Mouse (Mus musculus): ENCODE measurements around the gene Col27a1. TPM values are rescaled to one million over a fixed set of nuclear protein-coding genes. Genes with fewer than 3 reads are reported as not detected.
"Not testable (repeated sequence)": the region's sequence is repeated elsewhere in the genome, so short reads cannot be mapped to it uniquely, and the experiment has no call there.

Col27a1 gene
- polyA plus RNA-seq, 1 experiment from 2014 or later, result 4.2 TPM

DNA sequence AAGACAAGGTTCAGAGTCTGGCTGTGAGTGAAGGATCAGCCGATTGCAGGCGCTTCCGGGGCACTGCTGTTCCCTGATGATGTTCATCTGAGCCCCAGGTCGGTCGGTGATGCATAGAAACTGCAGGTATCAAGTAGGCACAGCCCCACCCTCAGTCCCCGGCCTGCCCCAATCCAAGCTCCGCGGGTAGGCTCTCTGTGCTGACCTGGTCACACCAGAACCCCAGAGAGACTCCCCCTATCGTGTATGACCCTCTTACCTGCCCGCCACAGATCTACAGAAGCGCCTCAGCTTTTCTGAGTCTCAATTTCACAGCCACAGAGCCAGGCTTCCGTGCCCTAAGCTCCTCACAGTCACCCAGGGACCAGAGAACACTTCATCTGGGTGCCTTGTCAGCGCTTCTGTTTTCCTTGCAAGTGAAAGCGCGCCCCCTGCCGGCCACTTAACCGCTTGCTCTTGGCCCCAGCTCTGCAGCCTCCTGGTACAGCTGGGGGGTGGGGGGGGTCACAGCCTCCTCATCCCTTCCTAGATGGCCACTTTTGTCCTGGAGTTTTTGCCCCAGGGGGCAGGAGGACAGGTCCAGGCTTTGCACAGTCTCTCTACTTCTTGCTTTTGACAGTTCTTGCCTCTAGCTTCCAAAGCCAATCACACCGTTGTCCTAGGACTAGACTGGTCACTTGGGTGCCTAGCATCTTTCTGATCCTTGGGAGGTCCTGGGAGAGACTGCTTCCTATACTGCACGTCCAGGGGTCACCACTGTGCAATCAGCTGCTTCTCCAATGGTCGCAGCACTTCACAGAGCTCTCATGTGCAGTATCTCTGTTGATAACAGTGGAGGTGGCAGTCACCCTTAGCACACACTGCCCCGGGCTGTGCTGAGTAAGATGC lies 93.6 kb downstream of the Col27a1 start:
- H3K9ac ChIP-seq (ENCODE audit: low read length), result no peak overlapping the region
- H3K9me3 ChIP-seq (ENCODE audit: control insufficient read depth, low read length), result no peaks in the 10 kb centered on the region
- no peak overlapping the region for H3K27ac ChIP-seq (replicated peaks in 1 of 2; ENCODE audit: control insufficient read depth in 1 of 2, insufficient read depth in 1 of 2, low read depth in 2 of 2, low read length in 2 of 2)
- 0 out of 2 replicates have a peak, but pooled peaks cover 2% of the 10 kb centered on the region for H3K36me3 ChIP-seq (ENCODE audit: control insufficient read depth, insufficient read depth, low read length)
- 0 out of 2 replicates have a peak, but pooled peaks have one; percentile 28 for ATAC-seq (ENCODE audit: insufficient number of reproducible peaks, insufficient read depth, low FRiP score, low read depth)
- WGBS, result 27% methylated on average over 21 of the region's 21 CpGs
- H3K4me1 ChIP-seq (ENCODE audit: control insufficient read depth in 2 of 2, insufficient read depth in 2 of 2, low read length in 2 of 2), result peaks cover 8 to 18% of the 10 kb centered on the region in 2 experiments
- no peak overlapping the region for H3K4me3 ChIP-seq (ENCODE audit: control insufficient read depth in 1 of 2, insufficient read depth in 1 of 2, low read depth in 1 of 2, low read length in 2 of 2)
- H3K27me3 ChIP-seq (ENCODE audit: control insufficient read depth, insufficient read depth, low read length), result 0 out of 2 replicates have a peak, but pooled peaks cover 3% of the 10 kb centered on the region
- no peak overlapping the region for H3K4me2 ChIP-seq (ENCODE audit: low read length)

DNA sequence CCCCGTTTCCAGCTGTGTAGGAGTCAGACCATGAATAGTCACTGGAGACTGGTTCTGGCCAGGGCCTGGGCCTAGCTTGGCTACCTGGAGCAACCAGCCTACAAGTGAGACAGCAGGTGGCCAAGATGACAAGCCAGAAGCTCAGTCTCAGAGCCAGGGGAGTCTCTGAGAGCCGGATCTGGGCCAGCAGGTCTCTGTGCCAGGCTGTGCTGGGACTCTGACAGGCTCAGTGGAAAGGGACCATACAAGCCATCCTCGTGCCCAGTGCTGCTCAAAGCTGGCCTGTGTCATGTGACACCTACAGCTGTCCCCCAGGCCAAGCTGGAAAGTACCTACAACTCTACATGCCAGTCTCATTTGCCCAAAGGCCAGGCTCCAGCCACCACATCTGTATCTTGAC lies 94.5 kb downstream of the Col27a1 start:
- Histone ChIP-seq H3K36me3 (ENCODE audit: control insufficient read depth, insufficient read depth, low read length) (0 out of 2 replicates have a peak, but pooled peaks cover 2% of the 10 kb centered on the region), H3K9ac (ENCODE audit: low read length) (no peak overlapping the region), H3K4me1 (ENCODE audit: control insufficient read depth in 2 of 2, insufficient read depth in 2 of 2, low read length in 2 of 2) (peaks cover 8 to 18% of the 10 kb centered on the region in 2 experiments), H3K4me2 (ENCODE audit: low read length) (no peak overlapping the region), H3K27ac (replicated peaks in 1 of 2; ENCODE audit: control insufficient read depth in 1 of 2, insufficient read depth in 1 of 2, low read depth in 2 of 2, low read length in 2 of 2) (no peak overlapping the region), H3K9me3 (ENCODE audit: control insufficient read depth, low read length) (no peaks in the 10 kb centered on the region), H3K27me3 (ENCODE audit: control insufficient read depth, insufficient read depth, low read length) (0 out of 2 replicates have a peak, but pooled peaks cover 3% of the 10 kb centered on the region), H3K4me3 (ENCODE audit: control insufficient read depth in 1 of 2, insufficient read depth in 1 of 2, low read depth in 1 of 2, low read length in 2 of 2) (no peak overlapping the region)
- 63% methylated on average over 3 of the region's 3 CpGs for WGBS
- no peak for ATAC-seq (ENCODE audit: insufficient number of reproducible peaks, insufficient read depth, low FRiP score, low read depth)

DNA sequence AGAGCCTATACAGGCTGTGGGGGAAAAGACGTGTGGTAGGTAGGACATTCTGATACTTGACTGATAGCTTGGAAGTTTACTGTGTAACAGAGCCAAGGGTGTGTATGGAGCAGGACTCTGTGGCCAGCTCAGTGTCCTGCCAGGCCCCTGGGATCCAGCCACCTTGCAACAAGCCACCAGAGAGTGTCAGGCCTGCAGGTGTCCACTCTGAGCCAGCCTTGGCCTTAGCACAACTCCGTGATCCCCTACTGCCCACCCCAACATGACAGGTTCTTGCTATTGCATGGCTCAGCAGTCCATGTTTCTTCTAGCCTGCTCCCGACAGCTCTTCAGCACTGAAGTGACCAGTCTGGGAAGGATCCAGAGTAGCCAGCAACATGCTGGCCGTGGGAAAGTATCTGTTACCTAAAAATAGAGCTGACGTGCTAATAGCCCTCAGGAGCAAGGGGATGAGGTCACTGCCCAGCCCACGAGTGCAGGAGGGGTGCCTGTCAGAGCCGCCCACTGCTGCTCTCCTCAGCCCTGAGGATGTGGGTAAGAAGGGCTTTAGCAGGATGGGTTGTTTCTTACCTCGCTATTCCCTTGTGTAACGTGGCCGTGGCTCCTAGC lies 96.5 kb downstream of the Col27a1 start:
- Histone ChIP-seq H3K9me3 (ENCODE audit: control insufficient read depth, low read length) (no peaks in the 10 kb centered on the region), H3K9ac (ENCODE audit: low read length) (peak overlapping the region; percentile 25), H3K4me3 (ENCODE audit: control insufficient read depth in 1 of 2, insufficient read depth in 1 of 2, low read depth in 1 of 2, low read length in 2 of 2) (no peak overlapping the region), H3K4me2 (ENCODE audit: low read length) (no peak overlapping the region), H3K4me1 (ENCODE audit: control insufficient read depth in 2 of 2, insufficient read depth in 2 of 2, low read length in 2 of 2) (peaks cover 8 to 18% of the 10 kb centered on the region in 2 experiments), H3K36me3 (ENCODE audit: control insufficient read depth, insufficient read depth, low read length) (0 out of 2 replicates have a peak, but pooled peaks cover 7% of the 10 kb centered on the region), H3K27me3 (ENCODE audit: control insufficient read depth, insufficient read depth, low read length) (0 out of 2 replicates have a peak, but pooled peaks cover 3% of the 10 kb centered on the region), H3K27ac (replicated peaks in 1 of 2; ENCODE audit: control insufficient read depth in 1 of 2, insufficient read depth in 1 of 2, low read depth in 2 of 2, low read length in 2 of 2) (peak overlapping the region; percentile 79 to 91)
- WGBS, result 13% methylated on average over 10 of the region's 10 CpGs
- ATAC-seq (ENCODE audit: insufficient number of reproducible peaks, insufficient read depth, low FRiP score, low read depth), result peak; percentile 68

DNA sequence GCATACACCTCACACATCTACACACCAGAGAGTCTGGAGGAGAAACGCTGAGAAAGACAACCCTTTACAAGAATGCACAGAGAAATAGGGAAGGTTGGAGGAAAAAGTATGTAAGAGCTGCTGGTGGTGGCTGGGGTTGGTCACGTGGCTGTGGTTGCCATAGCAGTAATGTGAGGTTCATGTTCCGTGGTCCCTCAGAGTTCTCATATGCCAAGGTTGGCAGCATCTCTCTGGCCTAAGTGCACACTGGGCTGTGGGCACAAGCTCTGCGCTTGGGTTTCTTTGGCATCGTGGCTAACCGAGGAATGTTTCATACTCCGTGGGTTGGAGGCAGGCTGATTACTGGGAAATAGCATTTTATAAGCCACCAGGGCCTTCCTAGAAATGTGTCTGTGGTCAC lies 97.6 kb downstream of the Col27a1 start:
- Histone ChIP-seq H3K27ac (replicated peaks in 1 of 2; ENCODE audit: control insufficient read depth in 1 of 2, insufficient read depth in 1 of 2, low read depth in 2 of 2, low read length in 2 of 2) (no peak overlapping the region), H3K36me3 (ENCODE audit: control insufficient read depth, insufficient read depth, low read length) (0 out of 2 replicates have a peak, but pooled peaks cover 7% of the 10 kb centered on the region), H3K4me3 (ENCODE audit: control insufficient read depth in 1 of 2, insufficient read depth in 1 of 2, low read depth in 1 of 2, low read length in 2 of 2) (no peak overlapping the region), H3K9ac (ENCODE audit: low read length) (no peak overlapping the region), H3K4me1 (ENCODE audit: control insufficient read depth in 2 of 2, insufficient read depth in 2 of 2, low read length in 2 of 2) (peaks cover 14 to 25% of the 10 kb centered on the region in 2 experiments), H3K9me3 (ENCODE audit: control insufficient read depth, low read length) (no peaks in the 10 kb centered on the region), H3K4me2 (ENCODE audit: low read length) (no peak overlapping the region), H3K27me3 (ENCODE audit: control insufficient read depth, insufficient read depth, low read length) (0 out of 2 replicates have a peak, but pooled peaks cover 3% of the 10 kb centered on the region)
- 90% methylated on average over 7 of the region's 7 CpGs for WGBS
- ATAC-seq (ENCODE audit: insufficient number of reproducible peaks, insufficient read depth, low FRiP score, low read depth), result no peak

DNA sequence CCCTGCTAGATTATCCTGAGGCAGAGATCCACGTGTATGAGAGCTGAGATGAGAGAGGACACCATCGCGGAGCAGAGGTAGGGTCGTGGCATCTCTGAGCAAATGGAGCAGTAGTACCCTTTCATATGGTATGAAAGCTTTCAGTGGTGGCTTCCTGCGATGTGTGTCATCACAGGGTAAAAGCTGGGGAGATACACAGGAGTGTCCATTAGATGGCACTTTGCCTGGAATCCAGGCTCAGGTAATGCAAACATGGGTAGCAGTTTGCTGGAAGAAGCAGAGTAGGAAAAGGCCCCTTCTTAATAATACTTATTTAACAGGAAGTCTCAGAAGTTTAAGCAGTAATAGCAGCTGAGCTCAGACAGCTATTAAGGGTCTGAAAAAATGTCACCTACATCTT lies 100.3 kb downstream of the Col27a1 start:
- 75% methylated on average over 5 of the region's 5 CpGs for WGBS

DNA sequence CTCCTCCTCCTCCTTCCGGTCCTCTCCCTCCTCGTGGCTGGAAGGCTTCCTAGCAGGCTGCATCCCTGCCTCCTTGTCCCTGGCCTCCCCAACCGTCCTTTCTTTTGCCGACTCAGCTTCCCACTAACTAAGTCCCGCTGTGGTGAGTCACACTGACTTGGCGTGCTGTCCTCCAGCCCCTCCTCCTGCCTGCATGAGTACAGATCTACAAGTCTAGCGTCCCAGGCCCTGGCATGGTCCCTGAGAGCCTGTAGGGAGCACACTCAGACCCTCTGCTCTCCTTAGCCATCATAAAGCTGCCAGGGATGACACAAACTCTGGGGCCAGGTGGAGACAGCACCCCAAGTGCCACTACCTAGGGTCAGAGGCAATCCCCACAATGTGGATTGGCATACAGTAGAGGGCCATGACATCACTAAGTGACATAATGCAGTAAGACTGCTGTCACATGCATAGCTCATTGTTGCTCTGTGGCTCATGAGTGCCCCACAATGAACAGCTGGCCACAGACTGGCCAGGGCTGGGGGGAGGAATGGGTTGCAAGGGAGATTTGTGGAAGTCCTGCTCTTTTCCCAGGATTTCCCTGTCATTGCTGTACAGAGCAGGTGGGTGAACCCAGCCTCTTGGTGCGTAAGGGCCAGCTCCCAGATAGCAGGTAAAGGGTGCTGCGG lies 102.4 kb downstream of the Col27a1 start:
- Histone ChIP-seq H3K27ac (replicated peaks in 1 of 2; ENCODE audit: control insufficient read depth in 1 of 2, insufficient read depth in 1 of 2, low read depth in 2 of 2, low read length in 2 of 2) (peak overlapping the region in 1 of 2 experiments; percentile 19; a peak in 1 of 4 replicates), H3K9ac (ENCODE audit: low read length) (no peak overlapping the region), H3K27me3 (ENCODE audit: control insufficient read depth, insufficient read depth, low read length) (no peaks in the 10 kb centered on the region), H3K4me2 (ENCODE audit: low read length) (no peak overlapping the region), H3K9me3 (ENCODE audit: control insufficient read depth, low read length) (no peaks in the 10 kb centered on the region), H3K4me1 (ENCODE audit: control insufficient read depth in 2 of 2, insufficient read depth in 2 of 2, low read length in 2 of 2) (peaks cover 8 to 9% of the 10 kb centered on the region in 2 experiments; a peak in 3 of 4 replicates), H3K4me3 (ENCODE audit: control insufficient read depth in 1 of 2, insufficient read depth in 1 of 2, low read depth in 1 of 2, low read length in 2 of 2) (no peak overlapping the region), H3K36me3 (ENCODE audit: control insufficient read depth, insufficient read depth, low read length) (peaks cover 5% of the 10 kb centered on the region)
- 54% methylated on average over 9 of the region's 9 CpGs for WGBS
- ATAC-seq (ENCODE audit: insufficient number of reproducible peaks, insufficient read depth, low FRiP score, low read depth), result peak; percentile 60

More for the DNA sequence above, 100.3 kb downstream of the Col27a1 start:
- no peak for ATAC-seq (ENCODE audit: insufficient number of reproducible peaks, insufficient read depth, low FRiP score, low read depth)
- H3K27ac ChIP-seq (replicated peaks in 1 of 2; ENCODE audit: control insufficient read depth in 1 of 2, insufficient read depth in 1 of 2, low read depth in 2 of 2, low read length in 2 of 2), result no peak overlapping the region
- no peaks in the 10 kb centered on the region for H3K27me3 ChIP-seq (ENCODE audit: control insufficient read depth, insufficient read depth, low read length)
- H3K36me3 ChIP-seq (ENCODE audit: control insufficient read depth, insufficient read depth, low read length), result peaks cover 7% of the 10 kb centered on the region; the same call in 1 of the 2 replicates
- H3K4me1 ChIP-seq (ENCODE audit: control insufficient read depth in 2 of 2, insufficient read depth in 2 of 2, low read length in 2 of 2), result peaks cover 16 to 24% of the 10 kb centered on the region in 2 experiments
- H3K9me3 ChIP-seq (ENCODE audit: control insufficient read depth, low read length), result no peaks in the 10 kb centered on the region
- H3K9ac ChIP-seq (ENCODE audit: low read length), result no peak overlapping the region
- H3K4me2 ChIP-seq (ENCODE audit: low read length), result no peak overlapping the region
- H3K4me3 ChIP-seq (ENCODE audit: control insufficient read depth in 1 of 2, insufficient read depth in 1 of 2, low read depth in 1 of 2, low read length in 2 of 2), result no peak overlapping the region

DNA sequence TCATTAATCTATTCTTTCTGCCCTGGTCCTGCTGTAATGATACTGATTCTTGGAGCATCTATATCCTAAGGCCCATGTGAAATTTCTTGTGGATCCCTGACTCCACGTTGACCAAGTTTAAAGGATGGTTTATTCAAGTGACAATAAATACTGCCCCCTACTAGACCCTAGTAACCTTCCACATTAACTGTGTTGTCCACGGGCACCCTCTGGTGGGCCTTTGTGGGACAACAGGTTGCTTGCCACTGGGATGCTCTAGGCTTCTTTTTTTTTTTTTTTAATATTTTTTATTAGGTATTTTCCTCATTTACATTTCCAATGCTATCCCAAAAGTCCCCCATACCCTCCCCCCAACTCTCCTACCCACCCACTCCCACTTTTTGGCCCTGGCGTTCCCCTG lies 105.8 kb downstream of the Col27a1 start:
- not testable (repeated sequence) for H3K4me3 ChIP-seq (ENCODE audit: control insufficient read depth in 1 of 2, insufficient read depth in 1 of 2, low read depth in 1 of 2, low read length in 2 of 2); H3K9me3 ChIP-seq (ENCODE audit: control insufficient read depth, low read length); H3K4me1 ChIP-seq (ENCODE audit: control insufficient read depth in 2 of 2, insufficient read depth in 2 of 2, low read length in 2 of 2); H3K9ac ChIP-seq (ENCODE audit: low read length); ATAC-seq (ENCODE audit: insufficient number of reproducible peaks, insufficient read depth, low FRiP score, low read depth); H3K4me2 ChIP-seq (ENCODE audit: low read length); H3K27me3 ChIP-seq (ENCODE audit: control insufficient read depth, insufficient read depth, low read length); H3K27ac ChIP-seq (replicated peaks in 1 of 2; ENCODE audit: control insufficient read depth in 1 of 2, insufficient read depth in 1 of 2, low read depth in 2 of 2, low read length in 2 of 2)
- H3K36me3 ChIP-seq (ENCODE audit: control insufficient read depth, insufficient read depth, low read length), result peaks cover 20% of the 10 kb centered on the region
- 23% methylated on average over 3 of the region's 3 CpGs for whole genome bisulfite sequencing
